Mouse (Mus musculus): ENCODE data around the gene Fgf22. TPM values are rescaled to one million over a fixed set of nuclear protein-coding genes. Genes with fewer than 3 reads are reported as not detected.

The Fgf22 gene
- polyA plus RNA-seq, 1 experiment, result 11.1 TPM

DNA sequence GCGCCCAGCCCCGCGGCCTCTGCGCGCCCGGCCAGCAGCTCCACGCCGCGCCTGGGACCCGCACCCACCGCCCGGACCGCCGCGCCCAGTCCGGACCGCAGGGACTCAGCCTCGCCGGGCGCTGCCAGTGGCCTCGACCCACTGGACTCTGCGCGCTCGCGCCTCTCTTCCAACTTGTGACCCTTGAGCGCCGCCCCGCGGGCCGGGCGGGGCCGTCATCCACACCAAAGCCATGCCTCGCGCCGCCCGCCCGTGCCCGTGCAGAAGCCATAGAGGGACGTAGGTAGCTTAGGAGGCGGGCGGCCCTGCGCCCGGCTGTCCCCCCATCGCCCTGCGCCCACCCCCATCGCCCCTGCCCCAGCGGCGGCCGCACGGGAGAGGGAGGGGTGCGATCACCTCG is 19.5 kb upstream of the Fgf22 start:
- no peaks in the 10 kb centered on the region for H3K27me3 ChIP-seq (ENCODE audit: control insufficient read depth, insufficient read depth, low read length)
- H3K27ac ChIP-seq (ENCODE audit: insufficient read depth, low read length), result no peak overlapping the region
- H3K4me3 ChIP-seq (replicated peaks; ENCODE audit: insufficient read depth, low read depth, low read length), result no peak overlapping the region
- TF ChIP-seq CTCF (IDR thresholded peaks at IDR 0.05; ENCODE audit: borderline replicate concordance, insufficient read depth, low read depth, low read length), result no peak
- TF ChIP-seq POLR2A (IDR thresholded peaks at IDR 0.05; ENCODE audit: borderline replicate concordance, insufficient read depth, low read length), result no peak
- peak in 1 of 2 experiments; percentile 43 for DNase-seq
- peaks cover 3% of the 10 kb centered on the region; the same call in 1 of the 2 replicates for H3K4me1 ChIP-seq (ENCODE audit: control insufficient read depth, insufficient read depth, low read length)
- WGBS, result 55% methylated on average over 46 of the region's 52 CpGs

DNA sequence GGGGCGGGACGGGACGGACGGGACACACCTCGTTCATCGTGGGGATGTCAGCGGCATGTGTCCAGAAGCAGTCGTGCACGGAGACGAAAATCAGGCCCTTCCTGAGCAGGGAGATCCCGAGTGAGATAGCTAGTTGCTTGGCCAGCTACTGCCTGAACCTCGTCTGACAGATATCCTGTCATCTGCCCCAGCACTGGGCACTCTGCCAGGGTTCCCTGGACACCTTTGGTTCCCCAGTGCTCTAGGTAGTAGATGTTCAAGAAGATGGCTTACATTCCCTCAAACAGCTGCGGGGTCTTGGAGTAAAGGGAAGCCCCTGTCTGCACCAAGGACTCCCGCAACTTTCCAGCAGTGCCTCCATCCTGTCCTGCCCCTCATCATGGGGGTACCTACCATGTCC is 18.2 kb upstream of the Fgf22 start:
- Histone ChIP-seq H3K4me1 (ENCODE audit: control insufficient read depth, insufficient read depth, low read length) (peaks cover 3% of the 10 kb centered on the region; the same call in 1 of the 2 replicates), H3K27ac (ENCODE audit: insufficient read depth, low read length) (no peak overlapping the region), H3K27me3 (ENCODE audit: control insufficient read depth, insufficient read depth, low read length) (no peaks in the 10 kb centered on the region), H3K4me3 (replicated peaks; ENCODE audit: insufficient read depth, low read depth, low read length) (no peak overlapping the region)
- no peak for TF ChIP-seq CTCF (IDR thresholded peaks at IDR 0.05; ENCODE audit: borderline replicate concordance, insufficient read depth, low read depth, low read length)
- TF ChIP-seq POLR2A (IDR thresholded peaks at IDR 0.05; ENCODE audit: borderline replicate concordance, insufficient read depth, low read length), result no peak
- WGBS, result 46% methylated on average over 14 of the region's 14 CpGs
- DNase-seq, result peak; percentile 41 to 47

DNA sequence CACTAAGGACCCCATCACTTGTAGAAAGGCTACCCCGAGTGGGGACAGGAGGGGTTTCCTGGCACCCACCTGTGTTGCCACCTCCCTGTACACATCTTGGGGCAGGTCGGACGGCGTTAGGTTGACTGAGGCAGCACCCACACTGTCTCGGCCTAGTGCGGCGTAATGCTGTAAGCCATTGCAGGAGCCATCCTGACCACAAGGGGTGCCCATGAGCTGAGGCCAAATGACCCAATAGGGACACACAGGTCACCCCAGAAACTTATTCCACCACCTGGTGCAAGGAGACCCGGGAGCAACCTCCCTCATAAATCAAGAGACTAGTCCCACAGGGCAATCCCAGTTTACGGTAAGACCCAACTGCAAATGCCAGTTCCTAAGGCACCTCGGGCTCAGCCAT is 16.6 kb upstream of the Fgf22 start:
- Histone ChIP-seq H3K4me3 (replicated peaks; ENCODE audit: insufficient read depth, low read depth, low read length) (no peak overlapping the region), H3K27ac (ENCODE audit: insufficient read depth, low read length) (no peak overlapping the region), H3K4me1 (ENCODE audit: control insufficient read depth, insufficient read depth, low read length) (peaks cover 10% of the 10 kb centered on the region), H3K27me3 (ENCODE audit: control insufficient read depth, insufficient read depth, low read length) (no peaks in the 10 kb centered on the region)
- DNase-seq, result no peak
- TF ChIP-seq CTCF (IDR thresholded peaks at IDR 0.05; ENCODE audit: borderline replicate concordance, insufficient read depth, low read depth, low read length), result peak; percentile 77
- TF ChIP-seq POLR2A (IDR thresholded peaks at IDR 0.05; ENCODE audit: borderline replicate concordance, insufficient read depth, low read length), result no peak
- WGBS, result 82% methylated on average over 10 of the region's 10 CpGs

DNA sequence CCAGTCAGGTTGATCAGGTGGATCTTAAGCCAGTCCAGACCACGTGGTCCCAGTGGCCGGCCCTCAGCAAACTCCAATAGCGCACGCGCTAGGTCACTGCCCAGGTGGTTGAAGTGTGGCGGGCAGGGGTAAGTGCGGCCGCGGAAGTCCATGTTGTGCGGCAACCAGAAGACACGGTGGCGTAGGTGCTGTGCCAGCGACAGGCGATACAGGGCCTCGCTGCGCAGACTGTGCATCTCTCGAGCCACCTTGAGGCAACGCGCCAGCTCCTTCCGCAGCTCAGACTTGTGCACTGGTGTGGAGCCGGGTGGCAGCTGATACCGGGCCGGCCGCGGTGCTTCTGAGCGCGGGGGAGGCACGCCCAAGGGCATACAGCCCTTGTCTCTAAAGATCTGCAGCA is 15.6 kb upstream of the Fgf22 start:
- peaks cover 19% of the 10 kb centered on the region for H3K4me1 ChIP-seq (ENCODE audit: control insufficient read depth, insufficient read depth, low read length)

DNA sequence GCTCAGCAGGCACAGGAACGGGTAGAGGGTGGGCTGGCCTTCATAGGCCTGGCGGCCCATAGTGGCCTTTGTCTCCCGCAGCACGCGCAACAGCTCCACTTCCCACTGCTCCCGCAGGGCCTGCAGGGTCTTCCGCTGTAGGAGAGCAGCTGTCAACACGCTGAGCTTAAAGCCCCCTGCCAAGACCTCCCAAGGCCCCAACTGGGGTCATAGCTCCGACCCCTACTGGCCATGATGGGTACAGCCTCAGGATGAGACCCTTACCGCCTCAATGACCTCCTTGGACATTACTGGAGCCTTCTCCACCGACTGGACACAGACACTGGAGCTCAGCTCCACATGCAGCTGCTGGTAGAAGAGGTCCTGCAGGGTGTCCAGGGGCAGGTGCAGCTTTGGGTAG is 14.0 kb upstream of the Fgf22 start:
- TF ChIP-seq CTCF (IDR thresholded peaks at IDR 0.05; ENCODE audit: borderline replicate concordance, insufficient read depth, low read depth, low read length) (peak; percentile 24; the same call in 1 of the 2 replicates), POLR2A (IDR thresholded peaks at IDR 0.05; ENCODE audit: borderline replicate concordance, insufficient read depth, low read length) (no peak)
- Histone ChIP-seq H3K27ac (ENCODE audit: insufficient read depth, low read length) (no peak overlapping the region), H3K4me1 (ENCODE audit: control insufficient read depth, insufficient read depth, low read length) (peaks cover 29% of the 10 kb centered on the region), H3K27me3 (ENCODE audit: control insufficient read depth, insufficient read depth, low read length) (no peaks in the 10 kb centered on the region), H3K4me3 (replicated peaks; ENCODE audit: insufficient read depth, low read depth, low read length) (no peak overlapping the region)
- 54% methylated on average over 11 of the region's 11 CpGs for WGBS
- DNase-seq, result no peak

More for the DNA sequence above, 15.6 kb upstream of the Fgf22 start:
- DNase-seq, result no peak
- Histone ChIP-seq H3K27me3 (ENCODE audit: control insufficient read depth, insufficient read depth, low read length) (no peaks in the 10 kb centered on the region), H3K27ac (ENCODE audit: insufficient read depth, low read length) (no peak overlapping the region), H3K4me3 (replicated peaks; ENCODE audit: insufficient read depth, low read depth, low read length) (no peak overlapping the region)
- WGBS, result 94% methylated on average over 28 of the region's 28 CpGs
- TF ChIP-seq POLR2A (IDR thresholded peaks at IDR 0.05; ENCODE audit: borderline replicate concordance, insufficient read depth, low read length), result no peak
- TF ChIP-seq CTCF (IDR thresholded peaks at IDR 0.05; ENCODE audit: borderline replicate concordance, insufficient read depth, low read depth, low read length), result no peak

DNA sequence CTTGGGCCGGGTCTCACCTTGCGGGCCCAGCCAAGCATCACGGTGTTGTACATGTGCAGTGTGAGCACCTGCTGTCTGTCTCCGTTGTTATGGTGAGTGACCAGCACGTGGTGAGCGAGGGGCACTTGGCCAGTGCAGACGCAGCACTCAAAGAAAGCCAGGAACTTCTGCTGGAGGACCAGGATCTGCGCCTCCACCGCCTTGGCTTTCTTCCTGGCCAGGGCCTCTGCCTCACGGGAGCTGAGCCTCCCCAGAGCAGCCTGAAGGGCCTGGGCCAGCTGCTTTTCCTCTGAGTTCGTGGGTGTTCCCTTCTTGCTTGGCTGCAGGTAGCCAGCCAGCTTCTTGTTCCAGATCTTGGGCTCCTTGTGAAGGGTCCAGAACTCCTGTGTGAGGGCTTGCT is 11.7 kb upstream of the Fgf22 start:
- TF ChIP-seq POLR2A (IDR thresholded peaks at IDR 0.05; ENCODE audit: borderline replicate concordance, insufficient read depth, low read length) (no peak), CTCF (IDR thresholded peaks at IDR 0.05; ENCODE audit: borderline replicate concordance, insufficient read depth, low read depth, low read length) (no peak)
- DNase-seq, result peak; percentile 44 to 53
- Histone ChIP-seq H3K4me1 (ENCODE audit: control insufficient read depth, insufficient read depth, low read length) (peaks cover 28% of the 10 kb centered on the region), H3K4me3 (replicated peaks; ENCODE audit: insufficient read depth, low read depth, low read length) (no peak overlapping the region), H3K27ac (ENCODE audit: insufficient read depth, low read length) (peak overlapping the region; percentile 62), H3K27me3 (ENCODE audit: control insufficient read depth, insufficient read depth, low read length) (no peaks in the 10 kb centered on the region)
- WGBS, result 11% methylated on average over 11 of the region's 11 CpGs

DNA sequence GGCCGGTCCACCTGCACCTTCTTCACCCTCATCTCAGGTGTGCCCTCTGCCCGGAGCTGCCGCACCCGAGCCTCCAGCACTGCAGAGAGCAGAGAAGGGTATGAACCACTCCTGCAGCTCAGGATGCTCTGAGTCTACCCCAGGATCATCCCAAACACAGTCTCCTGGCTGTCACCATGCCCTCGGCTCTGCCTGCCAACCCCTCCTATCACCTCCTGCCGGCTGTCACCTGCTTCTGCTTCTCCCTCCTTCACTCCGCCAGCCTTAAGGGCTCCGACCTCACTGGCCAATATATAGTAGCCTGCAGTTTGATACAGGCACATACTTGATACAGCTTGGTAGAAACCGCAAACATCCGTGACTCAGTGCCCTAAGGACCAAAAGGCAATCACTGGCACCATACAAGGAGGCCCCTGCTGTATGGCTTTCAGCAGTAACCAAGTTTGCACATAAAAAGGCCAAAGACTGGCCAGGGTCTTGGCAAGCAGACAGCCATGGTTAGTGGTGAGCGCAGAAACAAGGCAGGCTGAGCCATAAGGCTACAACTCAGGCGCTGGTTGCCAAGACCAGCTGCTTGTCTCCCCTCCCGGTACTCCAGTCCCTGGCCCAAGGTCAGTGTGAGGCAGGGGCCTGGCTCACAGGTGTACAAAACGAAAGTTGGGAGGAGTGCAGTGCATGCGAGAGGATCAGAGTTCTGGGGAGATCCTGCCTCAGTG is 11.1 kb upstream of the Fgf22 start:
- H3K27me3 ChIP-seq (ENCODE audit: control insufficient read depth, insufficient read depth, low read length), result no peaks in the 10 kb centered on the region
- H3K4me1 ChIP-seq (ENCODE audit: control insufficient read depth, insufficient read depth, low read length), result peaks cover 28% of the 10 kb centered on the region
- 13% methylated on average over 15 of the region's 15 CpGs for WGBS
- H3K27ac ChIP-seq (ENCODE audit: insufficient read depth, low read length), result peak overlapping the region; percentile 62
- H3K4me3 ChIP-seq (replicated peaks; ENCODE audit: insufficient read depth, low read depth, low read length), result no peak overlapping the region
- TF ChIP-seq POLR2A (IDR thresholded peaks at IDR 0.05; ENCODE audit: borderline replicate concordance, insufficient read depth, low read length) (no peak), CTCF (IDR thresholded peaks at IDR 0.05; ENCODE audit: borderline replicate concordance, insufficient read depth, low read depth, low read length) (peak; percentile 17; the same call in 1 of the 2 replicates)
- peak; percentile 73 to 78 for DNase-seq

DNA sequence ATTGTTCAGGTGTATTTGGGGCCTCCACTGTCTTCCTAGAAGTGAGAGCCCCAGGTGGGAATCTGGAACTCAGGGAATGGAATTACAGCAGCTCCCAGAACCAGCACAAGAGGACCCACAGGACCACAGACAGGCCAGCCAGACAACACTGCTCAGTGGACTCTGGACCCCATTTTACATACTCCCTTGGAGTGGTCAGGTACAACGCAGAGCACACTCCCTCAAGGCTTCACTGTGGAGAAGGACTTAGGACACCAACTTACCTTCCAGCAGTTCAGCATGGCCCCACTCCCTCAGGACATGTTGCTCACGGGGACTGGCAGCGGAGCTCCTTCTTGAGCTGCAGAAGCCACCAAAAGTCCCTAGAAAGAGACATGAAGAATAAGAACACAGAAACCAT is 9.5 kb upstream of the Fgf22 start:
- DNase-seq, result no peak
- no peak overlapping the region for H3K27ac ChIP-seq (ENCODE audit: insufficient read depth, low read length)
- peaks cover 28% of the 10 kb centered on the region for H3K4me1 ChIP-seq (ENCODE audit: control insufficient read depth, insufficient read depth, low read length)
- TF ChIP-seq CTCF (IDR thresholded peaks at IDR 0.05; ENCODE audit: borderline replicate concordance, insufficient read depth, low read depth, low read length) (no peak), POLR2A (IDR thresholded peaks at IDR 0.05; ENCODE audit: borderline replicate concordance, insufficient read depth, low read length) (no peak)
- 85% methylated on average over 3 of the region's 3 CpGs for WGBS
- peak overlapping the region; percentile 42 for H3K4me3 ChIP-seq (replicated peaks; ENCODE audit: insufficient read depth, low read depth, low read length)
- H3K27me3 ChIP-seq (ENCODE audit: control insufficient read depth, insufficient read depth, low read length), result no peaks in the 10 kb centered on the region

All from cerebellum, adult 2 months (tissue).